ENCODE assay signal across 9 mouse cellular contexts in the genomic region with DNA sequence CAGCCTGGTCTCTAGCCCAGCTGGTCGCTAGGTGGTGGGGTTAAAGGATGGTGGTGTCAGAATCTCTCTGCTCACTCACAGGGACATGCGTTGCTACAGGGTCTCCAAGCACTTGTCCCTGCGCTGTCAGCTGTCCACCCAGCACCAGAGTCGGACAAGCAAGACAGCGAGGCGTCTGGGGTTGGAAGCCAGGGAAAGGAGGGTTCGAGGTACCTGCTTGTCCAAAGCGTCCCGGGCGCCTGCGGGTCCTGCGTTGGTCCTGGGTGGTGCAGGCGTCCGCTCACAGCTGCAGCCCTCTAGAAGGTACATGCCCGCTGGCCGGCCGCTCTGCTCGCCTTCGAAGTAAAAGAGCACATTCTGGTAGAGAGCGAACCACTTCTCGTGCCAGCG. TPM values are rescaled to one million over a fixed set of nuclear protein-coding genes. Genes with fewer than 3 reads are reported as not detected.
DNase-seq lines count a peak whose midpoint lies in the region; ATAC-seq and TF ChIP-seq lines count a peak whose summit lies in the region.
"Had no signal": no experiment of that assay in that cellular context is flagged by ENCODE, and none has a peak within 500 bp of the region (broad histone marks: within the 10 kb centered on the region; RNA-seq: fewer than 3 reads in every experiment).

No protein-coding gene starts in this region.

- H3K36me3 ChIP-seq in forebrain, embryonic 14.5 days (ENCODE audit: control insufficient read depth, insufficient read depth, low read length), result no peaks in the 10 kb centered on the region
- no peaks in the 10 kb centered on the region for H3K36me3 ChIP-seq in intestine, postnatal 0 days (ENCODE audit: control insufficient read depth, insufficient read depth)
- H3K36me3 ChIP-seq in liver, postnatal 0 days (replicated peaks; ENCODE audit: insufficient read depth, low read length), result no peaks in the 10 kb centered on the region
- no peaks in the 10 kb centered on the region for H3K36me3 ChIP-seq in small intestine, adult 2 months (ENCODE audit: control insufficient read depth, insufficient read depth, low read length)

- TF ChIP-seq CTCF in intestine, postnatal 0 days (IDR thresholded peaks at IDR 0.05; ENCODE audit: low read depth), result no peak
- TF ChIP-seq CTCF in liver, postnatal 0 days (IDR thresholded peaks at IDR 0.05; ENCODE audit: low read depth), result no peak
- no peak for TF ChIP-seq CTCF in small intestine, adult 2 months (IDR thresholded peaks at IDR 0.05; ENCODE audit: extremely low read depth, insufficient read length, insufficient replicate concordance, low read depth, low read length)

- ATAC-seq in forebrain, embryonic 14.5 days, result peak; percentile 3; the same call in 1 of the 2 replicates
- peak; percentile 31 for ATAC-seq in intestine, postnatal 0 days
- ATAC-seq in liver, postnatal 0 days, result no peak

- TF ChIP-seq EP300 in liver, postnatal 0 days (IDR thresholded peaks at IDR 0.05; ENCODE audit: low read depth), result no peak

- H3K27me3 ChIP-seq in forebrain, embryonic 14.5 days (replicated peaks; ENCODE audit: control insufficient read depth, insufficient read depth, low read length), result peaks cover 8% of the 10 kb centered on the region
- no peaks in the 10 kb centered on the region for H3K27me3 ChIP-seq in intestine, postnatal 0 days (replicated peaks; ENCODE audit: control insufficient read depth, insufficient read depth, low read length)
- H3K27me3 ChIP-seq in liver, postnatal 0 days (ENCODE audit: insufficient read depth, low read length), result peaks cover 19% of the 10 kb centered on the region
- no peaks in the 10 kb centered on the region for H3K27me3 ChIP-seq in small intestine, adult 2 months (ENCODE audit: control insufficient read depth, insufficient read depth, low read length)
- H3K27me3 ChIP-seq: CH12.LX had no signal

- peak overlapping the region; percentile 49 for H3K4me3 ChIP-seq in forebrain, embryonic 14.5 days (ENCODE audit: low read depth, low read length)
- H3K4me3 ChIP-seq in intestine, postnatal 0 days (ENCODE audit: low read depth, low read length), result peak overlapping the region; percentile 64
- peak overlapping the region; percentile 42 for H3K4me3 ChIP-seq in liver, postnatal 0 days (ENCODE audit: low read depth, low read length)
- H3K4me3 ChIP-seq in small intestine, adult 2 months (ENCODE audit: low read depth, low read length), result peak overlapping the region; percentile 82

- DNase-seq in heart, adult 11 months, result peak; percentile 91
- DNase-seq in heart, adult 8-10 months (ENCODE audit: low spot score), result no peak
- DNase-seq in ZHBTc4 (ENCODE audit: low read depth, low spot score), result peak; percentile 36
- DNase-seq in forebrain, embryonic 14.5 days (ENCODE audit: low spot score), result peak; percentile 8
- peak; percentile 12 for DNase-seq in liver, postnatal 0 days
- no peak for DNase-seq in Muller cell, postnatal 12 days (ENCODE audit: inconsistent ontology term)

- H3K27ac ChIP-seq in forebrain, embryonic 14.5 days (ENCODE audit: low read depth, low read length), result no peak overlapping the region
- H3K27ac ChIP-seq in intestine, postnatal 0 days (ENCODE audit: low read depth, low read length), result no peak overlapping the region
- H3K27ac ChIP-seq in liver, postnatal 0 days (ENCODE audit: low read depth), result no peak overlapping the region
- peak overlapping the region; percentile 38; the same call in 1 of the 2 replicates for H3K27ac ChIP-seq in small intestine, adult 2 months (ENCODE audit: insufficient read depth, low read depth, low read length)

- no peaks in the 10 kb centered on the region for H3K4me1 ChIP-seq in forebrain, embryonic 14.5 days (ENCODE audit: control insufficient read depth, insufficient read depth, low read length)
- no peaks in the 10 kb centered on the region for H3K4me1 ChIP-seq in intestine, postnatal 0 days (replicated peaks; ENCODE audit: control insufficient read depth, insufficient read depth, low read length)
- H3K4me1 ChIP-seq in liver, postnatal 0 days (ENCODE audit: insufficient read depth), result peaks cover 11% of the 10 kb centered on the region; the same call in 1 of the 2 replicates
- H3K4me1 ChIP-seq in small intestine, adult 2 months (ENCODE audit: control insufficient read depth, insufficient read depth, insufficient read length, low read length), result no peaks in the 10 kb centered on the region; the same call in 1 of the 2 replicates

- H3K4me2 ChIP-seq in forebrain, embryonic 14.5 days (ENCODE audit: low read length), result peak overlapping the region; percentile 94
- H3K4me2 ChIP-seq in intestine, postnatal 0 days (replicated peaks; ENCODE audit: low read depth), result peak overlapping the region; percentile 96
- H3K4me2 ChIP-seq in liver, postnatal 0 days (ENCODE audit: low read depth, low read length), result peak overlapping the region; percentile 72

- no peaks in the 10 kb centered on the region for H3K9me3 ChIP-seq in forebrain, embryonic 14.5 days (replicated peaks; ENCODE audit: control insufficient read depth, low read length)
- H3K9me3 ChIP-seq in intestine, postnatal 0 days (ENCODE audit: control insufficient read depth), result no peaks in the 10 kb centered on the region
- no peaks in the 10 kb centered on the region for H3K9me3 ChIP-seq in liver, postnatal 0 days (ENCODE audit: low read length)

- H3K9ac ChIP-seq in forebrain, embryonic 14.5 days (ENCODE audit: low read length), result peak overlapping the region; percentile 60
- H3K9ac ChIP-seq in intestine, postnatal 0 days (ENCODE audit: low read depth, low read length), result peak overlapping the region; percentile 48
- H3K9ac ChIP-seq in liver, postnatal 0 days (replicated peaks), result no peak overlapping the region

- WGBS in forebrain, embryonic 14.5 days, result 10% methylated on average over 19 of the region's 22 CpGs
- WGBS in intestine, postnatal 0 days, result 7% methylated on average over 22 of the region's 22 CpGs
- WGBS in liver, postnatal 0 days (ENCODE audit: insufficient replicate concordance), result 11% methylated on average over 22 of the region's 22 CpGs
- WGBS in small intestine, adult 2 months, result 3% methylated on average over 22 of the region's 22 CpGs

- no peak for TF ChIP-seq POLR2A in small intestine, adult 2 months (IDR thresholded peaks at IDR 0.05; ENCODE audit: low read depth, low read length)

RNA-seq across cellular contexts. Expression of a gene that starts 0.5 kb away (rescaled TPM):
- 10 to 100 TPM in 3 of 4 experiments, 1 to 10 TPM in 1; 8.8 to 15.9 (median 12.0) TPM for total RNA-seq in heart, adult 8-10 months (2022)
- polyA plus RNA-seq in forebrain, embryonic 14.5 days (2014; fragmentation: Nextera tagmentation; extraction: Ambion mirVana), result 1.5 and 2.0 TPM in 2 replicates
- 2.8 and 2.9 TPM in 2 replicates for polyA plus RNA-seq in intestine, postnatal 0 days (2015; fragmentation: Nextera tagmentation; extraction: Ambion mirVana)
- 0.05 TPM in 2 replicates for polyA plus RNA-seq in liver, postnatal 0 days (2015; fragmentation: Nextera tagmentation; extraction: Ambion mirVana)
- 2.9 and 5.2 TPM in 2 replicates for polyA plus RNA-seq in small intestine, adult 2 months (2012; rRNA removed)

Comparison
In these comparisons a context has a peak if more than half of its experiments do, and no peak if none do; other contexts are left out.
1. DNase-seq: peak in heart, adult 11 months (single experiment), ZHBTc4 (single experiment), forebrain, embryonic 14.5 days (single experiment) and liver, postnatal 0 days (single experiment); none in heart, adult 8-10 months (single experiment) and Muller cell, postnatal 12 days (single experiment).
2. Peak in every context shown above with its lines, with median percentiles within 50 percentile points of each other: H3K4me2 ChIP-seq and H3K4me3 ChIP-seq.